Mouse (Mus musculus): ENCODE measurements around the gene Cdk2. TPM values are rescaled to one million over a fixed set of nuclear protein-coding genes. Genes with fewer than 3 reads are reported as not detected.

Gene Cdk2
- total and polyA plus RNA-seq, 2 experiments: 4.7 to 8.3 TPM

DNA sequence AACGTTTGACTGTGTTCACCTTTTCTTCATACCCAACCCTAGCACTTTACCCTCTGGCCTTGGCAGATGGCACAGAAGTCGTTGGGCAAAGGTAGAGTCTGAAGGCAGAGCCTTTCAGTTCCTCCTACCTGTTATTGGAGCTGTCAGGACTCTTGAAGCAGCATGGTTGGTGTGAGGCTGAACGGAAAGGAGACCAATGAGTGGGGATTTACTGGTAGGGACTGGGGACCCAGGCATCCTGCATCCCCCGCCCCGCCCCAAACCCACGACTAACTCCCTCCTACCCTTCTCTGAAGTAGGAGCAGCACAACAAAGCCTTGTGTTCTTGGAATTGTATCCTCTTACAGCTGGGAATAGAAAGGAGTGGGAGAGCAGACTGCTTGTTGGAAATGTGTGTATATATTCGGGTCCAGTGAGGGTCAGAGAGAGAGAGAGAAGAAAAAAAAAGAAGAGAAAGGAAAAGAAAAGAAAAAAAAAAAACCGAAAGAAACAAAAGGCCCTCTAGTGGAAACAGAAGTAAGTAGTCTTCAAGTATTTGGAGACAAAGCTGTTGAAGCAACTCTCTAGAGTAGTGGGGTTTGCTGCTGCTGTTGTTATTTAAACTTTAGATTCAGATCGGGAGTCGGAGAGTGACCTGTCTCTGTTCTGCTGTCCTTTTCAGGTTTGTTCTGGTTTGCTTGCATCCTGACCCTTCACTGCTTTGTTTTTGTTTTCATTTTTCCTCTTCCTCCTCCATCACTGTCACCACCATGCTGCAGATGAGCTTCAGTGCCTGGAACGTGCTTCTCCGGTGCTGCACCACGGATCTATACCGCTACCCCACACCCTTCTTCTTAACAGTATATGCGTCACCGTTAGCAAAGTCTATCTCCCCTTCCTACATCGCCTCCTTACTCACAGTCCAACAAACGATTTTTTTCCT, 40.1 kb upstream of the Cdk2 start, which contains the start of gene Dgka:
Gene Dgka, minus strand, starts transcription at position 176 of the 922 bp plus-strand sequence.
- Histone ChIP-seq H3K27ac (replicated peaks; ENCODE audit: insufficient read depth, low read depth, low read length) (peak within 1 kb of the TSS; percentile 71), H3K36me3 (ENCODE audit: control insufficient read depth, insufficient read depth, low read length) (no peaks in the 10 kb centered on the region), H3K4me1 (ENCODE audit: control insufficient read depth, insufficient read depth, low read length) (peaks cover 16% of the 10 kb centered on the region), H3K9ac (ENCODE audit: low read depth, low read length) (peak within 1 kb of the TSS; percentile 82), H3K4me3 (ENCODE audit: insufficient read depth, low read depth, low read length) (peak within 1 kb of the TSS; percentile 62), H3K79me2 (ENCODE audit: control insufficient read depth, insufficient read depth, low read length) (peaks cover 7% of the 10 kb centered on the region; the same call in 1 of the 2 replicates), H3K27me3 (ENCODE audit: control insufficient read depth, insufficient read depth, low read length) (no peaks in the 10 kb centered on the region)
- WGBS: 44% methylated on average over 18 of the region's 18 CpGs
- no peak for TF ChIP-seq POLR2A (IDR thresholded peaks at IDR 0.05; ENCODE audit: extremely low read depth, insufficient read depth, low read length)
- TF ChIP-seq CTCF (IDR thresholded peaks at IDR 0.05; ENCODE audit: low read depth, low read length): no peak
- peak; percentile 42 for DNase-seq (ENCODE audit: extremely low read depth, low read depth, low spot score)

DNA sequence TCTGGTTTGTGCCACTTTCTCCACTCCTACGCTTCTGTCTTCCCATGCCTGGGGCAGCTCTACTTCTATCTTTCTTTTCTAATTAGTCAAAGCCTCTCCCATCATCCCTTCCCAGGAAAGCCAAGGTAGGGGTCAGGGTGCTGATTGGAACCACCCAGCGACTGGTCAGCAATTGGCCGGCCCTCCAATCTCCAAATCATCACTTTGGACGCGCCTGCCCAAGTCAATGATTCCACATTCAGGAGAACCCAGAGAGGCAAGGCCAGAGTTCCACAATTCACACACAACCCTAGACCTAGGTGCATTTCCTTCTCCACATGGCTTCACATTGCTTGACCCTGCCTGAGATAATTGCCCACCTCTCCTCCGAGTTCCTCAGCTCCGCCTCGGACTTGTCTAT, 39.4 kb upstream of the Cdk2 start:
- Histone ChIP-seq H3K27ac (replicated peaks; ENCODE audit: insufficient read depth, low read depth, low read length) (peak overlapping the region; percentile 71), H3K4me1 (ENCODE audit: control insufficient read depth, insufficient read depth, low read length) (peaks cover 11% of the 10 kb centered on the region), H3K27me3 (ENCODE audit: control insufficient read depth, insufficient read depth, low read length) (no peaks in the 10 kb centered on the region), H3K36me3 (ENCODE audit: control insufficient read depth, insufficient read depth, low read length) (no peaks in the 10 kb centered on the region), H3K79me2 (ENCODE audit: control insufficient read depth, insufficient read depth, low read length) (peaks cover 6% of the 10 kb centered on the region; the same call in 1 of the 2 replicates), H3K9ac (ENCODE audit: low read depth, low read length) (peak overlapping the region; percentile 82), H3K4me3 (ENCODE audit: insufficient read depth, low read depth, low read length) (peak overlapping the region; percentile 62)
- WGBS: 31% methylated on average over 8 of the region's 8 CpGs
- TF ChIP-seq POLR2A (IDR thresholded peaks at IDR 0.05; ENCODE audit: extremely low read depth, insufficient read depth, low read length) (no peak), CTCF (IDR thresholded peaks at IDR 0.05; ENCODE audit: low read depth, low read length) (no peak)
- peak; percentile 63 for DNase-seq (ENCODE audit: extremely low read depth, low read depth, low spot score)

DNA sequence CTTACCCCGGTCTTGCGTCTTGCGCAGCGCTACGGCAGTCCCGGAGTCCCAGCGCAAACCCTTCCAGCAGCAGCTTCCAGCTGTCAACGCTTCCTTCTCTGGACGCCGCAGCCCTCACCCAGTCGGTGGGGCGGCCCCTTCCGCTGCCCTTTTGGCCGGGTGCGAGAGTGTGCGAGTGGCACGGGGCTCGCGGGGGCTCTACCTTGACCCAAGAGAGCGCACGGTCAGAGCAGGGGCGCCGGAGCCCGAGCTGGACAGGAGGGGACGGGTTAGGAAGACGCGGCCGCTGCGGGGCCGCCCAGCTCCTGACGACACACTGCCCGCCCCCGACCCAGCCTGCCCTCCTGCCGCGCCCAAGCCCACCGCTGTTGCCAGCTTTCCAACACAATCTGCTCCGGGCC, 39.0 kb upstream of the Cdk2 start:
- peak overlapping the region; percentile 71 for H3K27ac ChIP-seq (replicated peaks; ENCODE audit: insufficient read depth, low read depth, low read length)

DNA sequence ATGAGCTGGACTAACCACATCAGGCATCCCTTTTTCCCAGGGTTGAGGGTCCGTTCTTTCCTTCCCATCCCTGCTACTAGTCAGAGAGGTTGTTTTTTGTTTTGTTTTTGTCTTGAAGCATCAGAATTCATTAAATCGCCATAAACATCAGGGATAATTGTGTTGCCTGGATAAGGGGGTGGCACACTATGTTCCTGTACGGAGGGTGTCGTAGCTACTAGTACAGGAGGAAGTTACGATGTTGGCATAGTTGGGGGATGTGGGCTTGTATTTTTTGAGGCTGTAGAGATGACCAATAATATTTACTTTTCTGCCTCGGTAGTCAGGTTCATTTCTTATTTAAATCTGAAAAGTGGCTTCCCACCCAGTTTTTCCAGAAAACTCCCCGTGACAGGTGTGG, 38.4 kb upstream of the Cdk2 start:
- no peak for TF ChIP-seq POLR2A (IDR thresholded peaks at IDR 0.05; ENCODE audit: extremely low read depth, insufficient read depth, low read length)
- TF ChIP-seq CTCF (IDR thresholded peaks at IDR 0.05; ENCODE audit: low read depth, low read length): no peak
- Histone ChIP-seq H3K79me2 (ENCODE audit: control insufficient read depth, insufficient read depth, low read length) (no peaks in the 10 kb centered on the region; the same call in 1 of the 2 replicates), H3K36me3 (ENCODE audit: control insufficient read depth, insufficient read depth, low read length) (no peaks in the 10 kb centered on the region), H3K4me1 (ENCODE audit: control insufficient read depth, insufficient read depth, low read length) (peaks cover 9% of the 10 kb centered on the region), H3K9ac (ENCODE audit: low read depth, low read length) (peak overlapping the region; percentile 82), H3K27me3 (ENCODE audit: control insufficient read depth, insufficient read depth, low read length) (no peaks in the 10 kb centered on the region), H3K4me3 (ENCODE audit: insufficient read depth, low read depth, low read length) (peak overlapping the region; percentile 62), H3K27ac (replicated peaks; ENCODE audit: insufficient read depth, low read depth, low read length) (peak overlapping the region; percentile 71)
- WGBS: 3% methylated on average over 7 of the region's 7 CpGs
- DNase-seq (ENCODE audit: extremely low read depth, low read depth, low spot score): no peak

More for the DNA sequence above, 39.0 kb upstream of the Cdk2 start:
- peak; percentile 48 for DNase-seq (ENCODE audit: extremely low read depth, low read depth, low spot score)
- H3K36me3 ChIP-seq (ENCODE audit: control insufficient read depth, insufficient read depth, low read length): no peaks in the 10 kb centered on the region
- peak; percentile 39; the same call in 1 of the 2 replicates for TF ChIP-seq POLR2A (IDR thresholded peaks at IDR 0.05; ENCODE audit: extremely low read depth, insufficient read depth, low read length)
- TF ChIP-seq CTCF (IDR thresholded peaks at IDR 0.05; ENCODE audit: low read depth, low read length): no peak
- peaks cover 9% of the 10 kb centered on the region for H3K4me1 ChIP-seq (ENCODE audit: control insufficient read depth, insufficient read depth, low read length)
- under 1% methylated on average over 37 of the region's 37 CpGs for WGBS
- H3K27me3 ChIP-seq (ENCODE audit: control insufficient read depth, insufficient read depth, low read length): no peaks in the 10 kb centered on the region
- H3K79me2 ChIP-seq (ENCODE audit: control insufficient read depth, insufficient read depth, low read length): peaks cover 5% of the 10 kb centered on the region; the same call in 1 of the 2 replicates
- peak overlapping the region; percentile 62 for H3K4me3 ChIP-seq (ENCODE audit: insufficient read depth, low read depth, low read length)
- H3K9ac ChIP-seq (ENCODE audit: low read depth, low read length): peak overlapping the region; percentile 82

- Histone ChIP-seq H3K9ac (ENCODE audit: low read depth, low read length) (no peak overlapping the region), H3K79me2 (ENCODE audit: control insufficient read depth, insufficient read depth, low read length) (no peaks in the 10 kb centered on the region; the same call in 1 of the 2 replicates), H3K27ac (replicated peaks; ENCODE audit: insufficient read depth, low read depth, low read length) (no peak overlapping the region), H3K4me3 (ENCODE audit: insufficient read depth, low read depth, low read length) (no peak overlapping the region; the same call in 1 of the 2 replicates), H3K27me3 (ENCODE audit: control insufficient read depth, insufficient read depth, low read length) (no peaks in the 10 kb centered on the region), H3K36me3 (ENCODE audit: control insufficient read depth, insufficient read depth, low read length) (no peaks in the 10 kb centered on the region), H3K4me1 (ENCODE audit: control insufficient read depth, insufficient read depth, low read length) (peaks cover 9% of the 10 kb centered on the region)
- TF ChIP-seq CTCF (IDR thresholded peaks at IDR 0.05; ENCODE audit: low read depth, low read length) (no peak), POLR2A (IDR thresholded peaks at IDR 0.05; ENCODE audit: extremely low read depth, insufficient read depth, low read length) (no peak)
- WGBS: 43% methylated on average over 4 of the region's 4 CpGs
- no peak for DNase-seq (ENCODE audit: extremely low read depth, low read depth, low spot score)
Observed at GRCm38 (mm10) chr10:128742616-128743015, 37.8 kb upstream of the Cdk2 start.

Data from liver, adult 2 months (tissue).